Comparison of ENCODE assay signal across 8 mouse cellular contexts in the genomic region with DNA sequence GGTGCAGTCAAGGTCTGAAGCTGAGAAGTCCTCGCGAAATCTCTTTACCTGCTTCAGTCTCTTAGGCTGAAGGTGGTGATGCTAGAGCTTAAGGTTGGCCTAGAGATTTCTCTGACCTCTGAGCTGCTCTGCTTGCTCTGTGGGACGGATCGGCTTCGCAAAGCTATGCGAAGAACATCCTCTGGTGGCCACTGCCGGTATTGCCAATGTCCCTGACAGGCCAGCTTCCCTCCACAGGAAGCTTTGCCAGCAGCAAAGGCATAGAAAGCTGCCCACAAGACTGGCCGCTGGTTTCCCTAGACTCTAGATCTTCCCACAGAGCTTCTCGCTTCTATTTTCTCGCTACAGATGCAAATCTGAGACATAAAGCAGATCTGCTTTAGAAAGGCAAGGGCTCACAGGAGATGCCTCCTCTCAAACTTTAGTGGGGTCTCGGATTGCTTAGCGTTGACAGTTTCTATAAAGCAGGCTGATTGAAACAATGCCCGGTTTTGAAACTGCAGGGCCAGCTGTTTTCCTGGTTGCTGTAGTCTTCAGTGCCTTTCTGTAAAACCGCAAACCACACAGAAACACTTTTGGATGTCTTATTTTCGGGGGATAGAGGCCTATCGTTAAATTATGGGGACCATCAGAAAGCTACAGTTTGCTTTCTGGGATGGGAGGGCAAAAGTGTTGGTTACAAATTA.
DNase-seq lines count a peak whose midpoint lies in the region; ATAC-seq and TF ChIP-seq lines count a peak whose summit lies in the region.

No protein-coding gene starts in this region.

- intact Hi-C loops in heart, postnatal 10 days (cut with DNase I) = loop anchor here (2.0 to 10.0 kb wide), 5 partner anchors 78 to 1523 kb away; no protein-coding TSS in a partner anchor

- H3K4me1 ChIP-seq in CH12.LX (ENCODE audit: control insufficient read depth in 1 of 2, insufficient read depth in 2 of 2) = peaks cover 0 to 4% of the 10 kb centered on the region in 2 experiments; a peak in 1 of 4 replicates
- 0 out of 2 replicates have a peak, but pooled peaks cover 9% of the 10 kb centered on the region for H3K4me1 ChIP-seq in forebrain, embryonic 13.5 days
- no peaks in the 10 kb centered on the region for H3K4me1 ChIP-seq in liver, postnatal 0 days (ENCODE audit: insufficient read depth)
- peaks cover 7% of the 10 kb centered on the region for H3K4me1 ChIP-seq in neural tube, embryonic 15.5 days
- H3K4me1 ChIP-seq in testis, adult 2 months (ENCODE audit: control insufficient read depth, insufficient read depth, low read length) = no peaks in the 10 kb centered on the region; the same call in 1 of the 2 replicates

- H3K9ac ChIP-seq in CH12.LX (ENCODE audit: insufficient read depth, low read depth) = no peak overlapping the region
- no peak overlapping the region for H3K9ac ChIP-seq in forebrain, embryonic 13.5 days
- no peak overlapping the region for H3K9ac ChIP-seq in liver, postnatal 0 days (replicated peaks)
- H3K9ac ChIP-seq in neural tube, embryonic 15.5 days (replicated peaks) = no peak overlapping the region

- in situ Hi-C loops in CH12.LX (cut with MboI; ENCODE audit: low pct_ligation_motif_present, low pct_unique_long_range_greater_than_20kb, low sequenced_read_pairs) = no loop called here

- dilution Hi-C loops in CH12.LX (cut with MboI; ENCODE audit: extremely low pct_ligation_motif_present, extremely low pct_unique_long_range_greater_than_20kb, low sequenced_read_pairs) = no loop called here

- H3K79me2 ChIP-seq in CH12.LX (replicated peaks; ENCODE audit: control insufficient read depth, extremely low read depth, insufficient read depth, poor library complexity, severe bottlenecking) = no peaks in the 10 kb centered on the region

- no peaks in the 10 kb centered on the region for H3K36me3 ChIP-seq in CH12.LX (replicated peaks in 1 of 2; ENCODE audit: control insufficient read depth in 1 of 2, insufficient read depth in 1 of 2, low read length in 1 of 2)
- H3K36me3 ChIP-seq in forebrain, embryonic 13.5 days (ENCODE audit: poor library complexity, severe bottlenecking) = no peaks in the 10 kb centered on the region
- H3K36me3 ChIP-seq in liver, postnatal 0 days (replicated peaks; ENCODE audit: insufficient read depth, low read length) = no peaks in the 10 kb centered on the region
- no peaks in the 10 kb centered on the region for H3K36me3 ChIP-seq in neural tube, embryonic 15.5 days
- no peaks in the 10 kb centered on the region for H3K36me3 ChIP-seq in testis, adult 2 months (ENCODE audit: control insufficient read depth, insufficient read depth, low read length)

- no peaks in the 10 kb centered on the region for H3K27me3 ChIP-seq in CH12.LX (replicated peaks)
- H3K27me3 ChIP-seq in forebrain, embryonic 13.5 days = no peaks in the 10 kb centered on the region
- H3K27me3 ChIP-seq in liver, postnatal 0 days (ENCODE audit: insufficient read depth, low read length) = no peaks in the 10 kb centered on the region
- H3K27me3 ChIP-seq in neural tube, embryonic 15.5 days (replicated peaks) = no peaks in the 10 kb centered on the region
- no peaks in the 10 kb centered on the region for H3K27me3 ChIP-seq in testis, adult 2 months (ENCODE audit: control insufficient read depth, insufficient read depth, low read length)

- TF ChIP-seq POLR2A in CH12.LX (IDR thresholded peaks at IDR 0.05; ENCODE audit: low read depth, low read length) = no peak
- no peak for TF ChIP-seq POLR2A in testis, adult 2 months (IDR thresholded peaks at IDR 0.05; ENCODE audit: control insufficient read depth, low read depth, low read length)

- no peaks in the 10 kb centered on the region for H3K9me3 ChIP-seq in CH12.LX (replicated peaks; ENCODE audit: low read length)
- H3K9me3 ChIP-seq in forebrain, embryonic 13.5 days (replicated peaks) = no peaks in the 10 kb centered on the region
- H3K9me3 ChIP-seq in liver, postnatal 0 days (ENCODE audit: low read length) = no peaks in the 10 kb centered on the region
- H3K9me3 ChIP-seq in neural tube, embryonic 15.5 days (replicated peaks) = no peaks in the 10 kb centered on the region

- ATAC-seq in forebrain, embryonic 13.5 days = peak; percentile 79
- ATAC-seq in liver, postnatal 0 days = no peak; the same call in 1 of the 2 replicates
- peak; percentile 86 for ATAC-seq in neural tube, embryonic 15.5 days (ENCODE audit: low FRiP score)

- no peak overlapping the region for H3K4me2 ChIP-seq in CH12.LX (ENCODE audit: insufficient read depth, low read depth, poor library complexity, severe bottlenecking)
- peak overlapping the region; percentile 13; the same call in 1 of the 2 replicates for H3K4me2 ChIP-seq in forebrain, embryonic 13.5 days
- H3K4me2 ChIP-seq in liver, postnatal 0 days (ENCODE audit: low read depth, low read length) = no peak overlapping the region
- H3K4me2 ChIP-seq in neural tube, embryonic 15.5 days = no peak overlapping the region; the same call in 1 of the 2 replicates

- TF ChIP-seq CTCF in CH12.LX (conservative IDR thresholded peaks at IDR 0.05 in 1 of 2, IDR thresholded peaks at IDR 0.05 in 1 of 2; ENCODE audit: low read depth in 2 of 2, low read length in 2 of 2) = peak; percentile 94 to 98
- TF ChIP-seq CTCF in liver, postnatal 0 days (IDR thresholded peaks at IDR 0.05; ENCODE audit: low read depth) = peak; percentile 86
- TF ChIP-seq CTCF in testis, adult 2 months (IDR thresholded peaks at IDR 0.05; ENCODE audit: control insufficient read depth, insufficient read depth, insufficient replicate concordance, low read depth, low read length) = peak; percentile 84

- no peak overlapping the region for H3K27ac ChIP-seq in CH12.LX (ENCODE audit: insufficient read depth, low read depth)
- no peak overlapping the region for H3K27ac ChIP-seq in forebrain, embryonic 13.5 days
- no peak overlapping the region for H3K27ac ChIP-seq in liver, postnatal 0 days (ENCODE audit: low read depth)
- H3K27ac ChIP-seq in neural tube, embryonic 15.5 days (replicated peaks) = no peak overlapping the region
- no peak overlapping the region for H3K27ac ChIP-seq in testis, adult 2 months (ENCODE audit: control insufficient read depth, insufficient read depth, low read depth, low read length)

- TF ChIP-seq RAD21 in CH12.LX (IDR thresholded peaks at IDR 0.05; ENCODE audit: low read depth, low read length) = peak; percentile 97

- H3K4me3 ChIP-seq in CH12.LX (replicated peaks in 1 of 3; ENCODE audit: low read depth in 2 of 3, low read length in 2 of 3, poor library complexity in 1 of 3) = no peak overlapping the region
- no peak overlapping the region for H3K4me3 ChIP-seq in forebrain, embryonic 13.5 days
- no peak overlapping the region for H3K4me3 ChIP-seq in liver, postnatal 0 days (ENCODE audit: low read depth, low read length)
- H3K4me3 ChIP-seq in neural tube, embryonic 15.5 days (replicated peaks) = no peak overlapping the region
- no peak overlapping the region for H3K4me3 ChIP-seq in testis, adult 2 months (ENCODE audit: control insufficient read depth, low read depth, low read length)

- DNase-seq in CH12.LX (ENCODE audit: extremely low read depth) = peak; percentile 74
- peak; percentile 10 for DNase-seq in c-Kit-positive CD71-positive TER-119-negative erythroid progenitor cells, embryonic 14.5 days (ENCODE audit: low read depth)
- DNase-seq in heart, postnatal 10 days = peak; percentile 76 to 87
- DNase-seq in kidney, postnatal 36 days = peak; percentile 62 to 92
- DNase-seq in liver, postnatal 0 days = peak; percentile 77

- WGBS in forebrain, embryonic 13.5 days = 24% methylated on average over 16 of the region's 16 CpGs
- 25% methylated on average over 16 of the region's 16 CpGs for WGBS in liver, postnatal 0 days (ENCODE audit: insufficient replicate concordance)
- 33% methylated on average over 16 of the region's 16 CpGs for WGBS in neural tube, embryonic 15.5 days

- TF ChIP-seq EP300 in CH12.LX (IDR thresholded peaks at IDR 0.05; ENCODE audit: low read length) = no peak
- TF ChIP-seq EP300 in liver, postnatal 0 days (IDR thresholded peaks at IDR 0.05; ENCODE audit: low read depth) = no peak

TF ChIP-seq in CH12.LX, 34 proteins besides CTCF, POLR2A, EP300 and RAD21 (continues in another document):
- TF ChIP-seq E2F4 (IDR thresholded peaks at IDR 0.05; ENCODE audit: insufficient replicate concordance, low read depth, low read length) (no peak), KAT2A (IDR thresholded peaks at IDR 0.05; ENCODE audit: insufficient replicate concordance, low read length) (no peak), ELF1 (IDR thresholded peaks at IDR 0.05; ENCODE audit: low read depth, low read length) (0 out of 2 replicates have a peak, but pooled peaks have one; percentile 18), ZMIZ1 (IDR thresholded peaks at IDR 0.05; ENCODE audit: low read depth, low read length) (no peak), SMC3 (IDR thresholded peaks at IDR 0.05; ENCODE audit: low read depth, low read length) (peak; percentile 98), SIN3A (IDR thresholded peaks at IDR 0.05; ENCODE audit: low read length) (peak; percentile 45; the same call in 1 of the 2 replicates), UBTF (IDR thresholded peaks at IDR 0.05; ENCODE audit: low read depth, low read length) (no peak), ZKSCAN1 (IDR thresholded peaks at IDR 0.05; ENCODE audit: borderline replicate concordance, low read depth, low read length) (no peak), NELFE (IDR thresholded peaks at IDR 0.05; ENCODE audit: low read depth, low read length) (peak; percentile 45; the same call in 1 of the 2 replicates), TCF12 (IDR thresholded peaks at IDR 0.05; ENCODE audit: low read depth, low read length) (peak; percentile 35; the same call in 1 of the 2 replicates), CHD2 (IDR thresholded peaks at IDR 0.05; ENCODE audit: low read length) (0 out of 2 replicates have a peak, but pooled peaks have one; percentile 31), JUN (IDR thresholded peaks at IDR 0.05; ENCODE audit: insufficient read depth, low read depth, low read length) (no peak), MXI1 (IDR thresholded peaks at IDR 0.05; ENCODE audit: low read depth, low read length) (no peak), IRF4 (IDR thresholded peaks at IDR 0.05; ENCODE audit: low read depth, low read length) (peak; percentile 51; the same call in 1 of the 2 replicates), USF2 (conservative IDR thresholded peaks at IDR 0.05; ENCODE audit: low read depth, low read length) (no peak), ZC3H11A (IDR thresholded peaks at IDR 0.05; ENCODE audit: low read depth, low read length) (peak; percentile 92), TBP (conservative IDR thresholded peaks at IDR 0.05; ENCODE audit: low read depth, low read length) (no peak), JUND (conservative IDR thresholded peaks at IDR 0.05; ENCODE audit: low read depth, low read length) (no peak), MAFK (IDR thresholded peaks at IDR 0.05; ENCODE audit: insufficient replicate concordance, low read length) (0 out of 2 replicates have a peak, but pooled peaks have one; percentile 27), NRF1 (IDR thresholded peaks at IDR 0.05; ENCODE audit: low read depth, low read length) (peak; percentile 29; the same call in 1 of the 2 replicates), RCOR1 (conservative IDR thresholded peaks at IDR 0.05; ENCODE audit: low read depth, low read length) (peak; percentile 64; the same call in 1 of the 2 replicates)

Comparison
In these comparisons a context has a peak if more than half of its experiments do, and no peak if none do; other contexts are left out.
1. DNase-seq: peak in every context shown above with its lines; median percentile 82 in heart, postnatal 10 days; 77 in kidney, postnatal 36 days; 77 in liver, postnatal 0 days; 74 in CH12.LX; 10 in c-Kit-positive CD71-positive TER-119-negative erythroid progenitor cells, embryonic 14.5 days.